Mouse (Mus musculus) testis, adult 2 months (tissue): ENCODE results near the gene Calml3.

Source experiments
- CTCF ChIP-seq: fragments of 200-500 bp; IDR thresholded peaks from 2 replicates; pipeline ENCODE4 v1.5.1; 2012; ENCODE audit warnings: low read depth, mild to moderate bottlenecking, inconsistent platforms, low read length, moderate library complexity; ENCODE audit not compliant: control insufficient read depth, insufficient read depth, insufficient replicate concordance
- POLR2A ChIP-seq: fragments of 200-500 bp; IDR thresholded peaks from 2 replicates; pipeline ENCODE4 v1.6.1; 2012; ENCODE audit warnings: low read depth, mild to moderate bottlenecking, inconsistent platforms, low read length, moderate library complexity; ENCODE audit not compliant: control insufficient read depth

DNA sequence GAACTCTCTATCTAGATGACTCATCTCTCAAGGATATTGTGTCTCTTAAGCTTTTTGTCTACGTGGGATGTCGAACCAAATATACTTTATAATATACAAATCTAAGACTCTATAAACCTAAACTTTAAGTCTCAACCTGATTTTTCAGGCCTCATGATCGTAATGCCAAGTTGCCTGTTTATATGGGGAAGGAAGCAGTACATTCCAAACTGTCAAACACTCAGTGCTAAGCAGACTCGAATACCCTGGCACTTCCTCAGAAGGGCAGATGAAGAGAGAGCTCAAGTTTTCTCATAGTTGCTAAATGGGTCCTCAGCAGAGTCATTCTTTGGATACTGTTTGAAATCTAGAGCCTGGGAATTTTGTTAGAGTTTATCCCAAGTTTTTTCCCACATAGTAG lies 7.5 kb downstream of the Calml3 start:
- TF ChIP-seq POLR2A (no peak), CTCF (no peak)
